Mouse (Mus musculus) CH12.LX (cell line): ENCODE measurements around the gene T2.

Experiments used
- CTCF ChIP-seq, 2 experiments: IDR thresholded peaks in 1 of 2; conservative IDR thresholded peaks in 1 of 2; 2 replicates each; pipeline ENCODE4 v1.5.1; 2011 to 2012; ENCODE audit warnings: low read depth in 2 of 2, low read length in 2 of 2, improper control_type of control experiment in 1 of 2, inconsistent platforms in 1 of 2, mild to moderate bottlenecking in 1 of 2, moderate library complexity in 1 of 2
- HCFC1 ChIP-seq: IDR thresholded peaks from 2 replicates; pipeline ENCODE4 v1.6.1; 2012; ENCODE audit warnings: low read depth, mild to moderate bottlenecking, inconsistent platforms, low read length, improper control_type of control experiment
- JUND ChIP-seq: conservative IDR thresholded peaks from 2 replicates; pipeline ENCODE4 v1.6.1; 2011; ENCODE audit warnings: low read depth, low read length, improper control_type of control experiment
- MAZ ChIP-seq: IDR thresholded peaks from 2 replicates; pipeline ENCODE4 v1.6.1; 2012; ENCODE audit warnings: low read depth, mild to moderate bottlenecking, inconsistent platforms, low read length, improper control_type of control experiment, moderate library complexity
- MEF2A ChIP-seq: IDR thresholded peaks from 2 replicates; pipeline ENCODE4 v1.6.1; 2014; ENCODE audit warnings: low read depth, mild to moderate bottlenecking, inconsistent platforms, low read length, improper control_type of control experiment, borderline replicate concordance
- MXI1 ChIP-seq: IDR thresholded peaks from 2 replicates; pipeline ENCODE4 v1.6.1; 2011; ENCODE audit warnings: mild to moderate bottlenecking, low read depth, low read length, improper control_type of control experiment
- MYC ChIP-seq: IDR thresholded peaks from 2 replicates; pipeline ENCODE4 v1.6.1; 2011; ENCODE audit warnings: low read depth, mild to moderate bottlenecking, improper control_type of control experiment, low read length
- POLR2A ChIP-seq: IDR thresholded peaks from 2 replicates; pipeline ENCODE4 v1.6.1; 2011; ENCODE audit warnings: low read depth, mild to moderate bottlenecking, improper control_type of control experiment, low read length
- RAD21 ChIP-seq: IDR thresholded peaks from 2 replicates; pipeline ENCODE4 v1.6.1; 2011; ENCODE audit warnings: low read depth, mild to moderate bottlenecking, low read length, improper control_type of control experiment, moderate library complexity
- USF1 ChIP-seq: IDR thresholded peaks from 2 replicates; pipeline ENCODE4 v1.6.1; 2014; ENCODE audit warnings: low read depth, mild to moderate bottlenecking, inconsistent platforms, low read length, improper control_type of control experiment
- USF2 ChIP-seq: conservative IDR thresholded peaks from 2 replicates; pipeline ENCODE4 v1.6.1; 2011; ENCODE audit warnings: low read depth, low read length, improper control_type of control experiment
- ZC3H11A ChIP-seq: IDR thresholded peaks from 2 replicates; pipeline ENCODE4 v1.6.1; 2012; ENCODE audit warnings: low read depth, mild to moderate bottlenecking, inconsistent platforms, low read length, improper control_type of control experiment
- ZKSCAN1 ChIP-seq: IDR thresholded peaks from 2 replicates; pipeline ENCODE4 v1.6.1; 2012; ENCODE audit warnings: low read depth, inconsistent platforms, low read length, improper control_type of control experiment, borderline replicate concordance

- TF ChIP-seq CTCF (conservative IDR thresholded peaks at IDR 0.05 in 1 of 2, IDR thresholded peaks at IDR 0.05 in 1 of 2; ENCODE audit: low read depth in 2 of 2, low read length in 2 of 2) (no peak), MAZ (no peak), HCFC1 (no peak), MXI1 (no peak), POLR2A (no peak), MYC (no peak), JUND (no peak), USF1 (no peak), ZKSCAN1 (no peak), USF2 (no peak), RAD21 (no peak), MEF2A (no peak), ZC3H11A (no peak)
These were observed 101.2 kb downstream of the T2 start for GRCm38 (mm10) chr17:8456856-8457460.
